In genomic region chr10:79793051-79793737, GRCm38 (mm10) we compare ENCODE assay signal across 8 mouse cellular contexts. TPM values are rescaled to one million over a fixed set of nuclear protein-coding genes. Genes with fewer than 3 reads are reported as not detected.
DNase-seq lines count a peak whose midpoint lies in the region; ATAC-seq and TF ChIP-seq lines count a peak whose summit lies in the region.

Gene Palm (plus strand): TSS chr10:79793572.

- no peaks in the 10 kb centered on the region for H3K9me3 ChIP-seq in forebrain, embryonic 13.5 days (replicated peaks)
- H3K9me3 ChIP-seq in heart, postnatal 0 days (replicated peaks; ENCODE audit: control insufficient read depth, low read length) = no peaks in the 10 kb centered on the region
- H3K9me3 ChIP-seq in liver, postnatal 0 days (ENCODE audit: low read length) = no peaks in the 10 kb centered on the region
- H3K9me3 ChIP-seq in neural tube, embryonic 13.5 days = no peaks in the 10 kb centered on the region
- H3K9me3 ChIP-seq in stomach, postnatal 0 days (ENCODE audit: control insufficient read depth, low read length) = no peaks in the 10 kb centered on the region

- peak; percentile 71 for ATAC-seq in forebrain, embryonic 13.5 days
- peak; percentile 59 for ATAC-seq in heart, postnatal 0 days (ENCODE audit: insufficient read depth, low read depth)
- peak; percentile 56 for ATAC-seq in liver, postnatal 0 days
- ATAC-seq in neural tube, embryonic 13.5 days (ENCODE audit: low read depth) = peak; percentile 63
- peak; percentile 43 for ATAC-seq in stomach, postnatal 0 days (ENCODE audit: low FRiP score, low TSS enrichment)

- H3K27ac ChIP-seq in forebrain, embryonic 13.5 days = peak within 1 kb of the TSS; percentile 94
- peak within 1 kb of the TSS; percentile 83 for H3K27ac ChIP-seq in heart, postnatal 0 days (ENCODE audit: low read depth)
- H3K27ac ChIP-seq in liver, postnatal 0 days (ENCODE audit: low read depth) = peak within 1 kb of the TSS; percentile 56
- H3K27ac ChIP-seq in neural tube, embryonic 13.5 days (replicated peaks) = peak within 1 kb of the TSS; percentile 93
- peak within 1 kb of the TSS; percentile 80 for H3K27ac ChIP-seq in stomach, postnatal 0 days (replicated peaks)

- TF ChIP-seq POLR2A in brain, embryonic 14.5 days (IDR thresholded peaks at IDR 0.05; ENCODE audit: borderline replicate concordance, extremely low read depth, insufficient read depth, insufficient read length, poor library complexity, severe bottlenecking) = peak; percentile 96

- H3K4me2 ChIP-seq in forebrain, embryonic 13.5 days = peak within 1 kb of the TSS; percentile 94
- H3K4me2 ChIP-seq in heart, postnatal 0 days (ENCODE audit: low read depth, low read length) = peak within 1 kb of the TSS; percentile 93
- peak within 1 kb of the TSS; percentile 87 for H3K4me2 ChIP-seq in liver, postnatal 0 days (ENCODE audit: low read depth, low read length)
- peak within 1 kb of the TSS; percentile 87 for H3K4me2 ChIP-seq in neural tube, embryonic 13.5 days
- H3K4me2 ChIP-seq in stomach, postnatal 0 days (replicated peaks; ENCODE audit: low read depth) = peak within 1 kb of the TSS; percentile 90

- 6% methylated on average over 45 of the region's 51 CpGs for WGBS in forebrain, embryonic 13.5 days
- WGBS in heart, postnatal 0 days = 5% methylated on average over 46 of the region's 51 CpGs
- 4% methylated on average over 51 of the region's 51 CpGs for WGBS in liver, postnatal 0 days (ENCODE audit: insufficient replicate concordance)
- WGBS in neural tube, embryonic 13.5 days = 6% methylated on average over 51 of the region's 51 CpGs
- WGBS in stomach, postnatal 0 days = 6% methylated on average over 37 of the region's 51 CpGs

- peak within 1 kb of the TSS; percentile 99 for H3K9ac ChIP-seq in forebrain, embryonic 13.5 days
- peak within 1 kb of the TSS; percentile 81 for H3K9ac ChIP-seq in heart, postnatal 0 days (replicated peaks; ENCODE audit: low read depth, low read length)
- peak within 1 kb of the TSS; percentile 70 for H3K9ac ChIP-seq in liver, postnatal 0 days (replicated peaks)
- peak within 1 kb of the TSS; percentile 98 for H3K9ac ChIP-seq in neural tube, embryonic 13.5 days
- peak within 1 kb of the TSS; percentile 78 for H3K9ac ChIP-seq in stomach, postnatal 0 days (ENCODE audit: low read length)

- peak within 1 kb of the TSS; percentile 94 for H3K4me3 ChIP-seq in forebrain, embryonic 13.5 days
- H3K4me3 ChIP-seq in heart, postnatal 0 days (ENCODE audit: low read depth, low read length) = peak within 1 kb of the TSS; percentile 85
- peak within 1 kb of the TSS; percentile 70 for H3K4me3 ChIP-seq in liver, postnatal 0 days (ENCODE audit: low read depth, low read length)
- peak within 1 kb of the TSS; percentile 97 for H3K4me3 ChIP-seq in neural tube, embryonic 13.5 days
- H3K4me3 ChIP-seq in stomach, postnatal 0 days (ENCODE audit: low read depth, low read length) = peak within 1 kb of the TSS; percentile 83

- TF ChIP-seq EP300 in heart, postnatal 0 days (IDR thresholded peaks at IDR 0.05; ENCODE audit: low read depth) = no peak
- TF ChIP-seq EP300 in liver, postnatal 0 days (IDR thresholded peaks at IDR 0.05; ENCODE audit: low read depth) = no peak
- TF ChIP-seq EP300 in stomach, postnatal 0 days (optimal IDR thresholded peaks at IDR 0.05) = no peak

- DNase-seq in CD8-positive naive resting alpha-beta T cell, adult 2 months (ENCODE audit: low read depth in 2 of 2, low spot score in 2 of 2) = peak; percentile 65 to 69
- peak; percentile 84 for DNase-seq in brain, embryonic 14.5 days (ENCODE audit: low read depth)
- no peak for DNase-seq in heart, postnatal 0 days (ENCODE audit: low spot score)
- DNase-seq in kidney, postnatal 4 days = peak; percentile 90 to 92
- peak; percentile 77 for DNase-seq in liver, postnatal 0 days
- DNase-seq in stomach, postnatal 0 days (ENCODE audit: low spot score) = peak; percentile 72

- H3K27me3 ChIP-seq in forebrain, embryonic 13.5 days = peaks cover 5% of the 10 kb centered on the region; the same call in 1 of the 2 replicates
- no peaks in the 10 kb centered on the region for H3K27me3 ChIP-seq in heart, postnatal 0 days (ENCODE audit: control insufficient read depth, insufficient read depth, low read length)
- no peaks in the 10 kb centered on the region for H3K27me3 ChIP-seq in liver, postnatal 0 days (ENCODE audit: insufficient read depth, low read length)
- H3K27me3 ChIP-seq in neural tube, embryonic 13.5 days = no peaks in the 10 kb centered on the region
- no peaks in the 10 kb centered on the region for H3K27me3 ChIP-seq in stomach, postnatal 0 days (ENCODE audit: control insufficient read depth, insufficient read depth, low read length)

- peak; percentile 85 for TF ChIP-seq CTCF in brain, embryonic 14.5 days (IDR thresholded peaks at IDR 0.05; ENCODE audit: borderline replicate concordance, extremely low read depth, insufficient read depth, insufficient read length)
- TF ChIP-seq CTCF in heart, postnatal 0 days (IDR thresholded peaks at IDR 0.05; ENCODE audit: low read depth) = peak; percentile 66
- peak; percentile 83 for TF ChIP-seq CTCF in liver, postnatal 0 days (IDR thresholded peaks at IDR 0.05; ENCODE audit: low read depth)
- TF ChIP-seq CTCF in stomach, postnatal 0 days (IDR thresholded peaks at IDR 0.05; ENCODE audit: low read depth) = peak; percentile 81

- peaks cover 5% of the 10 kb centered on the region; the same call in 1 of the 2 replicates for H3K36me3 ChIP-seq in forebrain, embryonic 13.5 days (ENCODE audit: poor library complexity, severe bottlenecking)
- no peaks in the 10 kb centered on the region for H3K36me3 ChIP-seq in heart, postnatal 0 days (replicated peaks; ENCODE audit: control insufficient read depth, insufficient read depth, low read length)
- no peaks in the 10 kb centered on the region for H3K36me3 ChIP-seq in liver, postnatal 0 days (replicated peaks; ENCODE audit: insufficient read depth, low read length)
- no peaks in the 10 kb centered on the region for H3K36me3 ChIP-seq in neural tube, embryonic 13.5 days
- no peaks in the 10 kb centered on the region for H3K36me3 ChIP-seq in stomach, postnatal 0 days (ENCODE audit: control insufficient read depth, insufficient read depth, low read length)

- peaks cover 38% of the 10 kb centered on the region for H3K4me1 ChIP-seq in forebrain, embryonic 13.5 days
- H3K4me1 ChIP-seq in heart, postnatal 0 days (ENCODE audit: control insufficient read depth, insufficient read depth) = peaks cover 8% of the 10 kb centered on the region
- peaks cover 15% of the 10 kb centered on the region for H3K4me1 ChIP-seq in liver, postnatal 0 days (ENCODE audit: insufficient read depth)
- peaks cover 41% of the 10 kb centered on the region for H3K4me1 ChIP-seq in neural tube, embryonic 13.5 days (replicated peaks)
- peaks cover 9% of the 10 kb centered on the region for H3K4me1 ChIP-seq in stomach, postnatal 0 days (replicated peaks; ENCODE audit: control insufficient read depth, insufficient read depth)

RNA-seq across cellular contexts. Expression of gene Palm, which starts in this region (rescaled TPM):
- 157 and 219 TPM in 2 replicates for polyA plus RNA-seq in brain, embryonic 14.5 days (2012; rRNA removed)
- polyA plus RNA-seq in forebrain, embryonic 13.5 days (2015; fragmentation: Nextera tagmentation; extraction: Ambion mirVana) = 214 and 234 TPM in 2 replicates
- total RNA-seq in heart, postnatal 0 days (2014; rRNA removed; ENCODE audit: low replicate concordance) = 31.2 and 52.3 TPM in 2 replicates
- 39.8 and 44.0 TPM in 2 replicates for polyA plus RNA-seq in heart, postnatal 0 days (2015; fragmentation: Nextera tagmentation; extraction: Ambion mirVana)
- polyA plus RNA-seq in liver, postnatal 0 days (2015; fragmentation: Nextera tagmentation; extraction: Ambion mirVana) = 7.9 and 9.2 TPM in 2 replicates
- 214 and 231 TPM in 2 replicates for polyA plus RNA-seq in neural tube, embryonic 13.5 days (2015; fragmentation: Nextera tagmentation; extraction: Ambion mirVana)
- 27.8 and 29.1 TPM in 2 replicates for polyA plus RNA-seq in stomach, postnatal 0 days (2015; fragmentation: Nextera tagmentation; extraction: Ambion mirVana)
